Mouse (Mus musculus) heart, postnatal 25 days (tissue): ENCODE results near the gene Trmt44. TPM values are rescaled to one million over a fixed set of nuclear protein-coding genes. Genes with fewer than 3 reads are reported as not detected.

Experiments
- DNase-seq: peaks from one replicate; pipeline ENCODE4 v3.0.0; 2022; ENCODE audit warnings: low spot score
- intact Hi-C: fragments of 180-260 bp; cut with DNase I; formaldehyde crosslinking; loops from one replicate; pipeline ENCODE4 v1.15.1; 2025
- total RNA-seq, 2 experiments: library from RNA; stranded (reverse); gene quantifications; 2 replicates each; pipeline ENCODE4 v1.2.3; 2021

Gene Trmt44
- total RNA-seq, 2 experiments from 2014 or later: 1.8 to 2.6 TPM

GRCm38 (mm10) chr5:35552838-35553539 lies 21.9 kb downstream of the Trmt44 start:
- DNase-seq: no peak
- intact Hi-C loops: no loop called here

- intact Hi-C loops: no loop called here
- peak; percentile 31 for DNase-seq
Measured at GRCm38 (mm10) chr5:35551855-35552837, 22.7 kb downstream of the Trmt44 start.

- no peak for DNase-seq
- intact Hi-C loops: no loop called here
Measured at GRCm38 (mm10) chr5:35546127-35546526, 28.7 kb downstream of the Trmt44 start.

- no peak for DNase-seq
- intact Hi-C loops: no loop called here
Measured at GRCm38 (mm10) chr5:35541059-35541790, 33.6 kb downstream of the Trmt44 start.

GRCm38 (mm10) chr5:35540555-35540954 lies 34.3 kb downstream of the Trmt44 start:
- no peak for DNase-seq
- intact Hi-C loops: no loop called here

DNA sequence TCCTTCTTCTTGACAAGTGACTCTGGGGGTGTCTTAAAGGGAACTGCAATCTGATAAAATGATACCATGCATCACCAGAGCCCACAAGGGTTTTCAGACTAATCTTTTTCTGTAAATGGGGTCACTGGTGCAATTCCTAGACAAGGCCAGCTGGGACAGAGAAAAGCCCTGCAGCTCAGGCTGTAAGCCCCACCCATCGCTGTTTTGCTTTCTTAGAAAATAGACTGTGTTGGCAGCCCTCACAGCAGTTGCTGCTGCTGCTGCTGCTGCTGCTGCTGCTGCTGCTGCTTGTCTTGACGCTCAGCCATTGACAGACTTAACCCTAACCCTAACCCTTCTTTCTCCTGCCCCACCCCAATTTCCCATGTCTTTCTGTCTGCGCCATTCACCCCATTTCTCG lies 35.3 kb downstream of the Trmt44 start:
- DNase-seq: no peak
- intact Hi-C loops: no loop called here

GRCm38 (mm10) chr5:35538022-35538421 lies 36.8 kb downstream of the Trmt44 start:
- DNase-seq: no peak
- intact Hi-C loops: no loop called here

GRCm38 (mm10) chr5:35537474-35537873 lies 37.4 kb downstream of the Trmt44 start:
- DNase-seq: no peak
- intact Hi-C loops: no loop called here

DNA sequence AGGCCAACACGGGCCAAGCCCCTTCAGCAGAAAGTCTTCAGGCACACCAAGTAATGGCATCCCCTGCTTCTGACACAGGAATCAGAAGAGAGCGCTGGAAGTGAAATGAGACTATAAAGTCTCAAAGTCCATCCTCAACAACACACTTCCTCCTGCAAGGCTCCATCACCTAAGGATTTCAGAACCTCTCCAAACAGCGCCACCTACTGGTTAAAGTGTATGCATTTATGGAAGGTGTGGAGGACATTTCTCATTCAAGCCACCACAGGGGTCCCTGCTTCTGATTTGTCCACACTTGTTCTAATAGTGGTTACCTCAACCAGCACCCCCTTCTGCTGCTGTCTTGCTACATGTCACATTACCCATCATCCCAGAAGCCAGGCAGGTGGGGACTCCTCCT lies 38.6 kb downstream of the Trmt44 start:
- intact Hi-C loops: no loop called here
- DNase-seq: no peak

DNA sequence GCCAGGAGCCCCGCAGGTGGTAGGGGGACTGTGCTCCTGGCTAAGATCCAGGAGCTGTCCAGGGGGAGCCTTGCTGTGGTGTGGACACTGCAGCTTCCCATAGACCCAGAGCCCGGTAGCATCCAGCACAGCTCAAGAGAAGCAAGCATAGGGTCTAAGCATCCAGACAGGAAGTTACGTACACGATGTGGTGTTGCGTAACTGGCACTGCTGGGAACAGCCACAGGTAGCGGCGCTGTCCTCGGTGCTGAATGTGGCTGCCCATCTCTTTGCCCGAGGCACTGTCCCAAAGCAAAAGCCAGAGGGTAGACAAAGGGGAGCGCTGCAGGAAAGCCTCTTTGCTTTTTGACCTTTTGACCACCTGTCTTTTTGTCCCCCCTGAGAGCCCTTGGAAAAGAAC lies 43.3 kb downstream of the Trmt44 start:
- no peak for DNase-seq
- intact Hi-C loops: no loop called here

DNA sequence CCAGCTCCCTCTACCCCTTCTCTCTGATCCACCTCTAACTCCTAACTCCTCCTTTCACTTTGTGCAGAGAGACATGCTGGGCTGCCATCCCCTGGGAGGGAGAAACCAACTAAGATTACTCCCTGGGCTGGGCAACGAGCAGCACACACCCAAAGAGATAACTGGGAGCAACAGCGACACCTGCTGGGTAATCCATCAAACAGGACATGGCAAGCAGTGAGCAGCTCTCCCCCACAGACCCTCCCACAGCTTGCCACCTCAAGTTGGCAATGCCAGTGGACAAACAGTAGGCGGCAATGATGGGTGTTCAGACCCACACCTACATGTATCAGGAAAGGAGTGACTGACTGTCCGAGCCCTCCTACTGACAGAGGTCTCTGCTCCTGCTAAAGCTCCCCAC lies 44.4 kb downstream of the Trmt44 start:
- DNase-seq: no peak
- intact Hi-C loops: no loop called here

GRCm38 (mm10) chr5:35525469-35526123 lies 49.3 kb downstream of the Trmt44 start, which contains the start of gene Cpz:
Gene Cpz (minus strand): TSS chr5:35525698.
- intact Hi-C loops: loop anchor here (5.0 kb wide), 1 partner anchor 187 kb away; no protein-coding TSS in a partner anchor
- no peak for DNase-seq

DNA sequence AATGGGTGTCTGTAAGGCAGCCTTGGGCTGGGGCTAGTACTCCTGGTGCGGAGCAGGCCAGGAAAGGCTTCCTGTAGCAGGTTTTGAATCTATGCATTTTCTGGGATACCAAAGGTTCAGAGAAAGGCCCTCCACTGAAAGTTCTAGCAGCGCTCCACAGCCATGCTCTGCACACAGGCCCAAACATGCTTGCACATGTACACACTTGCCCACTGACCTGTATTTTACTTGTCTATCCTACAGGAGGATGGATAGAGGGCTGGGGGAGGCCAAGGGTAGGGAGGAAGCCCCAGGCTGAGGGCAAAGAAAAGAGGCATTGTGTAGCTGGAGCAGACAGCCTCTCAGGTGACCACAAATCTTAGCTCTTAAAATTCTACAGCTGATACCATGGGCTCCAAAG lies 50.5 kb downstream of the Trmt44 start:
- intact Hi-C loops: no loop called here
- no peak for DNase-seq

- intact Hi-C loops: loop anchor here (2.0 kb wide), 1 partner anchor 39 kb away; no protein-coding TSS in a partner anchor
- no peak for DNase-seq
Measured at GRCm38 (mm10) chr5:35523735-35524134, 51.1 kb downstream of the Trmt44 start.

DNA sequence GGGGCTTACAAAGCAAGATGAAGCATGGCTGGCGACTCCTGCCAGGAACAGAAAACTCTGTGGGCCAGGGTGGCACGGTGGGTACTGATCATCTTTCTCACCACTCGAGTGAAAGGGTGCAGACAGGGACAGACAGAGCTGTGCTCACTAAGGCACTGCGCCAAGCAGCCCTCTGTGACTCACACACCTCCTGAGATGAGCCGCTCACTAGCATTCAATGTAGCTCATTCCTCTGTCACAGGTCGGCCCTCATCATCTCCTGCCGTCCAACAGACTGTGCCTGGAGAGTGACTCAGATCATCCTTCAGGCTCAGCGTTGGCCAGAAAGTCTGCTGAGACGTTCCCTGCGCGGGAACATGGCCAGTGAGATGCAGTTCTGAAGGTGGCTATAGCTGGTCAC lies 58.1 kb downstream of the Trmt44 start:
- no peak for DNase-seq
- intact Hi-C loops: no loop called here

DNA sequence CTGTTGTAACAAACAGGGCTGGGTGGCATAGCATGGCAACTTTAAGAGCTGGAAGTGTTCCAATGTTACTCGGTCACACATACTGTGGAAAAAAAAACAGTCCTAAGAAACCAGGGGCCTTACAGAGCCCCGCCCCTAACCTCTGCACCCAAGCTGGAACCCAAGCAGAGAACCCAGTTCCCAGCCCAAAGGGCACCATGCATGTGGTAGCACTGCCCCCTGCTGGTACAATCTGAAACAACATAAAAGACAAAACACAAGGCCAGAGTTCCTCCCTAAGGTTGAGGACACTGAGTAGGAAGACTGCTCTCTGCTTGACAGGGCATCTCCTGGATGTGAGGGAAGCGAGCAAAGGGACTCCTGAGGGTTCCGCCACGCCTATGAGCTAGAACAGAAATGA lies 64.3 kb downstream of the Trmt44 start:
- intact Hi-C loops: loop anchor here (1.0 kb wide), 1 partner anchor 148 kb away; no protein-coding TSS in a partner anchor
- no peak for DNase-seq
